Mouse (Mus musculus) neural tube, embryonic 11.5 days (tissue): Measurements from ENCODE around the gene Ccdc50. TPM values are rescaled to one million over a fixed set of nuclear protein-coding genes. Genes with fewer than 3 reads are reported as not detected.

Experiments
- ATAC-seq: fragments of 200-750 bp; cut with Nextera tagmentation; 2 replicates; pipeline ENCODE4 v1.8.0; 2017; ENCODE audit warnings: moderate number of reproducible peaks, mild to moderate bottlenecking, moderate TSS enrichment, moderate library complexity; ENCODE audit not compliant: insufficient read depth, low FRiP score, low TSS enrichment
- DNase-seq: peaks from one replicate; pipeline ENCODE4 v3.0.0-alpha.2; 2015; ENCODE audit warnings: low spot score
- H3K27ac ChIP-seq: fragments of 300-500 bp; sonication (generic); 2 replicates; pipeline ENCODE4 v1.5.1; 2014; ENCODE audit warnings: low read depth, mild to moderate bottlenecking, low read length
- H3K27me3 ChIP-seq: fragments of 300-500 bp; sonication (generic); 2 replicates; pipeline ENCODE4 v1.6.1; 2014; ENCODE audit warnings: mild to moderate bottlenecking, low read length, mixed read lengths; ENCODE audit not compliant: control insufficient read depth, insufficient read depth
- H3K36me3 ChIP-seq: fragments of 300-500 bp; sonication (generic); 2 replicates; pipeline ENCODE4 v1.6.1; 2014; ENCODE audit warnings: mild to moderate bottlenecking, low read length, moderate library complexity, mixed read lengths; ENCODE audit not compliant: control insufficient read depth, insufficient read depth
- H3K4me1 ChIP-seq: fragments of 300-500 bp; sonication (generic); 2 replicates; pipeline ENCODE4 v1.6.1; 2014; ENCODE audit warnings: low read length, mixed read lengths; ENCODE audit not compliant: control insufficient read depth, insufficient read depth
- H3K4me2 ChIP-seq: fragments of 300-500 bp; sonication (generic); 2 replicates; pipeline ENCODE4 v1.6.1; 2014; ENCODE audit warnings: low read depth, mild to moderate bottlenecking, moderate library complexity
- H3K4me3 ChIP-seq: fragments of 300-500 bp; sonication (generic); 2 replicates; pipeline ENCODE4 v1.5.1; 2014; ENCODE audit warnings: low read depth, low read length
- H3K9ac ChIP-seq: fragments of 300-500 bp; sonication (generic); 2 replicates; pipeline ENCODE4 v1.6.1; 2014; ENCODE audit warnings: mild to moderate bottlenecking, low read length
- H3K9me3 ChIP-seq: fragments of 300-500 bp; sonication (generic); 2 replicates; pipeline ENCODE4 v1.6.1; 2016; ENCODE audit warnings: low read length; ENCODE audit not compliant: control insufficient read depth
- WGBS: fragments of 180-500 bp; shearing (Covaris S2); extraction: QIAGEN DNeasy Blood & Tissue Kit; methylation state at CpG from one replicate; pipeline ENCODE4 v1.1.7; 2014; 5-methylcytosine and 5-hydroxymethylcytosine counted together
- polyA plus RNA-seq: library from polyadenylated mRNA; unstranded; fragments of >200 nt; fragmentation: Nextera tagmentation; extraction: Ambion mirVana; gene quantifications from 2 replicates; pipeline ENCODE4 v1.2.1, GENCODE M21; 2014

The Ccdc50 gene
- polyA plus RNA-seq, 1 experiment from 2014 or later, result 71.2 TPM

DNA sequence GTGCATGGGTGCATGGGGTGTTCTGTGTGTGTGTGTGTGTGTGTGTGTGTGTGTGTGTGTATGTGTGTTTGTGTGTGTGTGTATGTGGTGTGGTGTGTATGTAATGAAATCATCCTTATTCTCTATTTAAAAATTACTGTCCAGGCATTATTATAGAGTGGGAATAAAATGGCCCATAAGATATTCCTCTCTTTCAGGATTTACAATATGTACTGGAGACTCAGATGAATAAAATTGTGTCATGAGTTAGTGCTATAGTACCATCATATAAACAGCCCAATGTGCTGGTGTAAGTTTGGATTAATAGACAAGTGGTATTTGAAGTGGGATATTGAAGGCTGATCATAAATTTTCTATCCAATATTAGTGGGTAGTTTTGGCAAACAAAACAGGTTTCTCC, 15.4 kb downstream of the Ccdc50 start:
- Histone ChIP-seq H3K27ac (no peak overlapping the region), H3K4me1 (no peaks in the 10 kb centered on the region), H3K9me3 (no peaks in the 10 kb centered on the region), H3K27me3 (no peaks in the 10 kb centered on the region), H3K36me3 (no peaks in the 10 kb centered on the region), H3K4me2 (no peak overlapping the region), H3K9ac (no peak overlapping the region), H3K4me3 (no peak overlapping the region)
- DNase-seq (no peak), ATAC-seq (no peak)

DNA sequence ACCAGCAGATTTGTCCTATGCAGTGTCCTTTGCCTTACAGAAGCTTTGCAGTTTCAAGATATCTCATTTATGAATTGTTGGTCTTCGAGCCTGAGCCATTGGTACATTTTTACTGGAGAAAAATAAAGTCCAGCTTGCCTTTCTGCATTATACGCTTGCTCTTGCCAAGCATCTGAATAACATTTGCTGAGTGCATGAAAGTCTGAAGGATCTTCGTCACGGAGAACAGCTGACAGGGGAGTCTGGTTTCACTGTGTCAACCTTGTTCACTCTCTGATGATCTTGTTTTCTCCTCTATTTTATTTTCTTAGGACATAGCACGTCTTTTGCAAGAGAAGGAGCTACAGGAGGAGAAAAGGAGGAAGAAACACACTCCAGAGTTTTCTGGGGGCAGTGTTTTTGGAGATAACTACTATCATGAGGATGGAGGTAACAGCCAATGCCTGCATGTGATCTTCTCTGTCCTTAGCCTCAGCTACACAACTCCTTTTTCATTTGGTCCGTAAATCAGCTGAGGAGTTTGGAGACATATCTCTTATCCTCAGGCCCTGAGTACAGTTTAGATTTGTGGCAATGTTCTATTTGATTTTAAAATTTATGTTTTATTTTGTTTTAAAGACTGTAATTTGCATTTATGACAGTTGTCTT, 28.4 kb downstream of the Ccdc50 start:
- no peak overlapping the region for H3K4me2 ChIP-seq
- H3K4me3 ChIP-seq, result no peak overlapping the region
- peaks cover 11% of the 10 kb centered on the region for H3K36me3 ChIP-seq
- ATAC-seq, result no peak
- H3K27ac ChIP-seq, result no peak overlapping the region
- no peaks in the 10 kb centered on the region for H3K9me3 ChIP-seq
- no peak overlapping the region for H3K9ac ChIP-seq
- WGBS, result 92% methylated on average over 6 of the region's 6 CpGs
- no peaks in the 10 kb centered on the region for H3K4me1 ChIP-seq
- no peak for DNase-seq
- no peaks in the 10 kb centered on the region for H3K27me3 ChIP-seq

DNA sequence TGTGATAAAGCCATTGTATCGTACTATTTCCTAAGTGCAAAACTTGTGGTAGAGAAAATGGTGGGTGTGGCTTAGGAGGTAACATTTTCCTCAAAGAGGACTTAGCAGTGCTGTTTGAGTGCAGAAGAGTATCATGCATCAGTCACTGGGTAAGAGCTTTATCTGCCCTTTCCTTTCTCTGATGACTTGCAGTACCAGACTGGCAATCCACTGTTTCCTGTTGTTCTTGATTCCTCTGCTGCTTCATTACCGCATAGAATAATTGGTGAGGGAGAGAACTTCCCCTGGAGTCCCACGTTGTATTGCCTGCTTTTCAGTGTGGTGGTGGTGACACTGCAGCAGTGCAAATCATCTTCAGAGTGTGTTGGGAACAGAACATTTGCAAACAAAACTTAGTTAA, 29.0 kb downstream of the Ccdc50 start:
- Histone ChIP-seq H3K4me2 (no peak overlapping the region), H3K9me3 (no peaks in the 10 kb centered on the region), H3K27ac (no peak overlapping the region), H3K36me3 (peaks cover 16% of the 10 kb centered on the region), H3K4me3 (no peak overlapping the region), H3K4me1 (no peaks in the 10 kb centered on the region), H3K27me3 (no peaks in the 10 kb centered on the region), H3K9ac (no peak overlapping the region)
- DNase-seq (no peak), ATAC-seq (no peak)
- WGBS, result 89% methylated on average over 3 of the region's 3 CpGs

DNA sequence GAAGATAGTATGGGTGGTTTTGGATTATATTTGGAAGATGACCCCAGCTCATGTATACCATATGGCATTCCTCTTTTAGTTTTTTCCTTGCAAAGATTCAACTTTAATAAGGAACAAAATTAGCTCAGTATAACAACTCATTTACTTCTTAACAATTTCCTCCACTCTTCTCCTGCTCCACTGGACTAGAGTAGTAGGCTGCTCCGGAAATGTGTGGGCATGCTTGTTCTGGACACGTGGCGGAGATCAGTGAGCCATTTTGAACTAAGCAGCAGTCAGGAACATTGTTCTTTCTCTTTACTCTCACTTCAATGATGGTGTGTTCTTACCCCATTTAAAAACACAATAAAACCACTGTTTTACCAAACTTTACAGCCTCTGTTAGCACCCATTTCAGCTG, 32.3 kb downstream of the Ccdc50 start:
- Histone ChIP-seq H3K4me3 (no peak overlapping the region), H3K9me3 (no peaks in the 10 kb centered on the region), H3K27ac (no peak overlapping the region), H3K27me3 (no peaks in the 10 kb centered on the region), H3K36me3 (peaks cover 13% of the 10 kb centered on the region), H3K4me2 (no peak overlapping the region), H3K4me1 (no peaks in the 10 kb centered on the region), H3K9ac (no peak overlapping the region)
- ATAC-seq (no peak), DNase-seq (no peak)
- 97% methylated on average over 3 of the region's 3 CpGs for WGBS

DNA sequence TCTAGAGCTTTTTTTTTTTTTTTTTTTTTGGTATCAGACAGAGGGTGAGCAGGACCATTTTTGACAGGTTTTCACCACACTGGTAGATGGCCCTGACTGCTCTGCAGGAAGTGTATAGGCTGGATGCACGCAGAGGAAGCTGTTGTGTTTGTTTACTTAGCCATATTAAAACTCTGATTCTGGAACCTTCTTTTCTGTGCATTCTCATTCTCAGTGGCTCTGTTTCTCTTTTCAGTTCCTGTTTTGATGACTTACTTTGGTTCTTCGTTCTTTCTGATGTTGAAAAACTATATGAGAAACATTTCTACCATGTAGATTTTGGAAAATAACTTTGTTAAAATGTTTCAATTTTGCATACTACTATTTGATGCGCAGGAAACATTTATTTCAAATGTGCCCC, 46.4 kb downstream of the Ccdc50 start:
- no peak overlapping the region for H3K9ac ChIP-seq
- DNase-seq (no peak), ATAC-seq (no peak)
- WGBS, result 91% methylated on average over 3 of the region's 3 CpGs
- no peaks in the 10 kb centered on the region for H3K9me3 ChIP-seq
- no peak overlapping the region for H3K4me3 ChIP-seq
- H3K4me2 ChIP-seq, result no peak overlapping the region
- H3K4me1 ChIP-seq, result no peaks in the 10 kb centered on the region
- no peak overlapping the region for H3K27ac ChIP-seq
- H3K36me3 ChIP-seq, result no peaks in the 10 kb centered on the region
- H3K27me3 ChIP-seq, result no peaks in the 10 kb centered on the region

DNA sequence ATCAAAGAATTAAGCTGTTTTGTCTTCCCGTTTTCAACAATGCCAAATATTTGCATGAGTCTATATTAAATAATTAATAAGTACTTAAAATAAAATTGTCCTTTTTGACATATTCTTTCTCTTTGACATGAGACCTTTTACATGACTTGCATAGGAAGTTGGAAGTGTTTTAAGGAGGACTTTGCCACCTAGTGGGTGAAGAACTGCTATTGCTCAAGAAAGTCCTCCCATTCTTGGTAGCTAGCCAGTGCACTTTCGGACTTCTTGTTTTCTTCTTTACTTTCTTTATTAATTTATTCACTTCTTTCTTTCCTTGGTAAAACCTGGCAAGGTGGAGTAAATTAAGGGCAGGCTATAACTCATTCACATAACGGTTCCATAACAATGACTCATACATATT, 55.3 kb downstream of the Ccdc50 start:
- Histone ChIP-seq H3K4me2 (no peak overlapping the region), H3K27me3 (no peaks in the 10 kb centered on the region), H3K27ac (no peak overlapping the region), H3K9me3 (no peaks in the 10 kb centered on the region), H3K4me3 (no peak overlapping the region), H3K4me1 (no peaks in the 10 kb centered on the region), H3K36me3 (no peaks in the 10 kb centered on the region; the same call in 1 of the 2 replicates), H3K9ac (no peak overlapping the region)
- WGBS, result 92% methylated on average over 3 of the region's 3 CpGs
- DNase-seq (no peak), ATAC-seq (no peak)

DNA sequence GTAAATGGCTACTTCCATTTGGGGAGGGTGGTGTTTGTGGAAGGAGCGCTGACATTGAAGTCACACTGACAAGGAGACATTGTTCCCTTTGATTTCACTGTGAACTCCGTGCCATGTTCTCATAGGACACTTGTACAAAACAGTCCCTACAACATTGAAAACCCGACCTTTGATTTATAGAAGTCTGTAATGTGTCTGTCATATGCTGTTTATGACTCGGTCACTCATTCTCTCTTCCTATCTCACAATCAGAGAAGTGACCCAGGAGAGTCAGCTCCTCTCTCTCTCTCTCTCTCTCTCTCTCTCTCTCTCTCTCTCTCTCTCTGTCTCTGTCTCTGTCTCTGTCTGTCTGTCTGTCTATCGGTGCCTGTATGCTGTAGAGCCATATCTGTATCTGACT, 60.7 kb downstream of the Ccdc50 start:
- no peaks in the 10 kb centered on the region; the same call in 1 of the 2 replicates for H3K36me3 ChIP-seq
- WGBS, result 89% methylated on average over 5 of the region's 5 CpGs
- no peak overlapping the region for H3K4me3 ChIP-seq
- DNase-seq (no peak), ATAC-seq (no peak)
- no peak overlapping the region for H3K27ac ChIP-seq
- H3K9ac ChIP-seq, result no peak overlapping the region
- H3K9me3 ChIP-seq, result no peaks in the 10 kb centered on the region
- H3K27me3 ChIP-seq, result no peaks in the 10 kb centered on the region
- H3K4me1 ChIP-seq, result no peaks in the 10 kb centered on the region
- no peak overlapping the region for H3K4me2 ChIP-seq

DNA sequence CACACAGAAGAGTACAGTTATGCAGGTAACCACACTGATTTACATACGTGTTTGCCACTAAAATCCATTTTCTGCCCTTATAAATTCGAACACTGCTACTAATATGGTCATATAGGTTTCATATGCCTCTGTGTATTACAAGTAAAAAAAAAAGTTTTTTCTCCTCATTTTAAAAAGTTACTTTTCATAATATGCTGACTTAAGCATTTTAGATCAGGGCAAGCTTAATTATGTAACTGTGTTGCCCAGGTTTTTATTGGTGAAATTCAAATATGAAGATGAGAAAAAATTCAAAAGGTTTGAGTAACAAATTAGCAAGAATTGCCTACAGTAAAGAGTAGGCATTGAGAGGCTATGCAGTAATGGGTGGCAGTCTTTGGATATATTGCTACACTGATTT, 62.0 kb downstream of the Ccdc50 start:
- WGBS, result 91% methylated on average over 2 of the region's 2 CpGs
- H3K4me2 ChIP-seq, result no peak overlapping the region
- H3K9ac ChIP-seq, result no peak overlapping the region
- H3K4me1 ChIP-seq, result no peaks in the 10 kb centered on the region
- ATAC-seq (no peak), DNase-seq (no peak)
- no peaks in the 10 kb centered on the region for H3K27me3 ChIP-seq
- H3K27ac ChIP-seq, result no peak overlapping the region
- no peak overlapping the region for H3K4me3 ChIP-seq
- H3K9me3 ChIP-seq, result no peaks in the 10 kb centered on the region
- no peaks in the 10 kb centered on the region; the same call in 1 of the 2 replicates for H3K36me3 ChIP-seq

DNA sequence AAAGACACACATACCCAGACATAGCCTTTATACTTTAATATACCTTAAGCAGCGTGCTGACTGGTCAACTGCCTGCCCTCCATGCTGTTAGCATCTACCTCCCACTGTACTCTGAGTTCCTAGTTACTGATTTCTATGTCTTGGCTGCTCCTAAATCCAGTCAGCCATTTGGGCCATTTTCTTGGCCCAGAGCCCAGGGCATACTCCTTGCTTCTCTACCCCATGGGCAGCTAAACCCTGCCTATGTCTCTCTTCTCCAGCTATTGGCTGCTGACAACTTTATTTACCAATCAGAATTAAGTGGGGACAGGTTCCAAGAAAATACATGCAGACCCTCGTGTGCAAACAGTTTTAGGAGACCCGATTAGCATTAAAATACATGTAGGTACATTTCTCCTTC, 64.7 kb downstream of the Ccdc50 start:
- DNase-seq (no peak), ATAC-seq (peak; percentile 16; the same call in 1 of the 2 replicates)
- WGBS, result 76% methylated on average over 3 of the region's 3 CpGs

More for the DNA sequence above, 64.7 kb downstream of the Ccdc50 start:
- H3K36me3 ChIP-seq, result no peaks in the 10 kb centered on the region
- no peaks in the 10 kb centered on the region for H3K4me1 ChIP-seq
- no peaks in the 10 kb centered on the region for H3K27me3 ChIP-seq
- H3K9ac ChIP-seq, result no peak overlapping the region
- no peak overlapping the region for H3K4me3 ChIP-seq
- no peak overlapping the region for H3K27ac ChIP-seq
- H3K9me3 ChIP-seq, result no peaks in the 10 kb centered on the region
- H3K4me2 ChIP-seq, result no peak overlapping the region
